Mouse (Mus musculus): ENCODE results near the gene Krt23. TPM values are rescaled to one million over a fixed set of nuclear protein-coding genes. Genes with fewer than 3 reads are reported as not detected.
A peak's percentile ranks its signal among the peaks of the same experiment; 100 is the strongest.

Krt23 gene
- total RNA-seq, 1 experiment from 2014 or later = not detected

- ATAC-seq (replicated peaks in 1 of 2; ENCODE audit: insufficient read depth in 1 of 2, low FRiP score in 2 of 2, low TSS enrichment in 1 of 2, low read depth in 1 of 2, poor library complexity in 2 of 2, severe bottlenecking in 2 of 2) = peak; percentile 45 to 69; a peak in 3 of 4 replicates
These were observed 29.8 kb downstream of the Krt23 start for GRCm38 (mm10) chr11:99463155-99463554.

DNA sequence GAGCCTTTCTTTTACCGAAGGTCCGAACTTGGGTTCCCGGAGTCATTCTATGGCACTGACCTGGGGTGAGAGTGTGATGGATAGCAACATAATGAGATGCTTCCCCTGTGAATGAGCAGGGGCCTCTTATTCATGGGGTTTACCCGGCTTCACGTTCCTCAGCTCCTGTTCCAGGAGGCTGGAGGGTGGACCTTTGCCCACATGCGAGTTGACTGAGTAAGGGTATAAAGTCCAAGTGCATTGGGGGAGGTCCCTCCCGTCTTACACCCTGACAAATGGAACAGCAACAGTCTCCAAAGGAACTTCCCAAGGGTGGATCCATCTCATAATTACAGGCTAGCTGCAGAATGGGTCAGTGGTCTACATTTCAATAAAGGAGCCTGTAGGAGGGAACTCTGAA, 31.2 kb downstream of the Krt23 start:
- ATAC-seq (replicated peaks in 1 of 2; ENCODE audit: insufficient read depth in 1 of 2, low FRiP score in 2 of 2, low TSS enrichment in 1 of 2, low read depth in 1 of 2, poor library complexity in 2 of 2, severe bottlenecking in 2 of 2) = no peak

GRCm38 (mm10) chr11:99458887-99459286, 34.0 kb downstream of the Krt23 start:
- no peak for ATAC-seq (replicated peaks in 1 of 2; ENCODE audit: insufficient read depth in 1 of 2, low FRiP score in 2 of 2, low TSS enrichment in 1 of 2, low read depth in 1 of 2, poor library complexity in 2 of 2, severe bottlenecking in 2 of 2)

GRCm38 (mm10) chr11:99454759-99455158, 38.2 kb downstream of the Krt23 start:
- ATAC-seq (replicated peaks in 1 of 2; ENCODE audit: insufficient read depth in 1 of 2, low FRiP score in 2 of 2, low TSS enrichment in 1 of 2, low read depth in 1 of 2, poor library complexity in 2 of 2, severe bottlenecking in 2 of 2) = no peak

- ATAC-seq (replicated peaks in 1 of 2; ENCODE audit: insufficient read depth in 1 of 2, low FRiP score in 2 of 2, low TSS enrichment in 1 of 2, low read depth in 1 of 2, poor library complexity in 2 of 2, severe bottlenecking in 2 of 2) = no peak
These were observed 38.9 kb downstream of the Krt23 start for GRCm38 (mm10) chr11:99454044-99454443.

- no peak for ATAC-seq (replicated peaks in 1 of 2; ENCODE audit: insufficient read depth in 1 of 2, low FRiP score in 2 of 2, low TSS enrichment in 1 of 2, low read depth in 1 of 2, poor library complexity in 2 of 2, severe bottlenecking in 2 of 2)
These were observed 44.2 kb downstream of the Krt23 start for GRCm38 (mm10) chr11:99448769-99449168.

- ATAC-seq (replicated peaks in 1 of 2; ENCODE audit: insufficient read depth in 1 of 2, low FRiP score in 2 of 2, low TSS enrichment in 1 of 2, low read depth in 1 of 2, poor library complexity in 2 of 2, severe bottlenecking in 2 of 2) = no peak
These were observed 51.7 kb downstream of the Krt23 start for GRCm38 (mm10) chr11:99441220-99441619.

GRCm38 (mm10) chr11:99439465-99439864, 53.5 kb downstream of the Krt23 start:
- ATAC-seq (replicated peaks in 1 of 2; ENCODE audit: insufficient read depth in 1 of 2, low FRiP score in 2 of 2, low TSS enrichment in 1 of 2, low read depth in 1 of 2, poor library complexity in 2 of 2, severe bottlenecking in 2 of 2) = no peak

GRCm38 (mm10) chr11:99437972-99438371, 55.0 kb downstream of the Krt23 start, which contains the start of gene Krt20:
TSS of gene Krt20 (minus strand) at chr11:99438150.
- no peak for ATAC-seq (replicated peaks in 1 of 2; ENCODE audit: insufficient read depth in 1 of 2, low FRiP score in 2 of 2, low TSS enrichment in 1 of 2, low read depth in 1 of 2, poor library complexity in 2 of 2, severe bottlenecking in 2 of 2)

- no peak for ATAC-seq (replicated peaks in 1 of 2; ENCODE audit: insufficient read depth in 1 of 2, low FRiP score in 2 of 2, low TSS enrichment in 1 of 2, low read depth in 1 of 2, poor library complexity in 2 of 2, severe bottlenecking in 2 of 2)
These were observed 56.3 kb downstream of the Krt23 start for GRCm38 (mm10) chr11:99436625-99437024.

- ATAC-seq (replicated peaks in 1 of 2; ENCODE audit: insufficient read depth in 1 of 2, low FRiP score in 2 of 2, low TSS enrichment in 1 of 2, low read depth in 1 of 2, poor library complexity in 2 of 2, severe bottlenecking in 2 of 2) = no peak
These were observed 62.3 kb downstream of the Krt23 start for GRCm38 (mm10) chr11:99430670-99431069.

Other genes starting within 250 kb of the Krt23 start
- not detected in 2 replicates for gene Krt222, start 249.1 kb downstream of the Krt23 start, total RNA-seq (2017)
- gene Krt24, start 207.9 kb downstream of the Krt23 start, total RNA-seq (2017) = not detected in 2 replicates
- not detected in 2 replicates for gene Krt25, start 170.2 kb downstream of the Krt23 start, total RNA-seq (2017)
- not detected in 2 replicates for gene Krt26, start 155.2 kb downstream of the Krt23 start, total RNA-seq (2017)
- not detected in 2 replicates for gene Krt27, start 142.0 kb downstream of the Krt23 start, total RNA-seq (2017)
- gene Krt28, start 118.2 kb downstream of the Krt23 start, total RNA-seq (2017) = not detected in 2 replicates
- not detected in 2 replicates for gene Krt10, start 103.8 kb downstream of the Krt23 start, total RNA-seq (2017)
- not detected in 2 replicates for gene Krt12, start 70.9 kb downstream of the Krt23 start, total RNA-seq (2017)
- not detected in 2 replicates for gene Krt20, start 55.0 kb downstream of the Krt23 start, total RNA-seq (2017)
- gene Krt39, start 28.2 kb upstream of the Krt23 start, total RNA-seq (2017) = not detected in 2 replicates
- gene Krt40, start 50.0 kb upstream of the Krt23 start, total RNA-seq (2017) = not detected in 2 replicates
- not detected in 2 replicates for gene Krtap3-3, start 57.7 kb upstream of the Krt23 start, total RNA-seq (2017)
- not detected in 2 replicates for gene Krtap3-2, start 63.7 kb upstream of the Krt23 start, total RNA-seq (2017)
- gene Gm11939, start 66.3 kb upstream of the Krt23 start, total RNA-seq (2017) = not detected in 2 replicates
- gene Krtap3-1, start 73.5 kb upstream of the Krt23 start, total RNA-seq (2017) = not detected in 2 replicates
- gene Krtap1-5, start 87.9 kb upstream of the Krt23 start, total RNA-seq (2017) = not detected in 2 replicates
- not detected in 2 replicates for gene Krtap1-4, start 90.5 kb upstream of the Krt23 start, total RNA-seq (2017)
- not detected in 2 replicates for gene Krtap1-3, start 98.2 kb upstream of the Krt23 start, total RNA-seq (2017)
- gene Krtap9-3, start 105.0 kb upstream of the Krt23 start, total RNA-seq (2017) = not detected in 2 replicates
- gene Gm11938, start 110.2 kb upstream of the Krt23 start, total RNA-seq (2017) = not detected in 2 replicates
- not detected in 2 replicates for gene Gm11937, start 117.1 kb upstream of the Krt23 start, total RNA-seq (2017)
- not detected in 2 replicates for gene Krtap2-4, start 121.7 kb upstream of the Krt23 start, total RNA-seq (2017)
- gene Gm11562, start 127.3 kb upstream of the Krt23 start, total RNA-seq (2017) = not detected in 2 replicates
- not detected in 2 replicates for gene Krtap4-1, start 135.1 kb upstream of the Krt23 start, total RNA-seq (2017)
- not detected in 2 replicates for gene Krtap4-2, start 141.9 kb upstream of the Krt23 start, total RNA-seq (2017)
- not detected in 2 replicates for gene Krtap4-7, start 151.0 kb upstream of the Krt23 start, total RNA-seq (2017)
- gene Gm11555, start 157.1 kb upstream of the Krt23 start, total RNA-seq (2017) = not detected in 2 replicates
- not detected in 2 replicates for gene Gm11563, start 165.8 kb upstream of the Krt23 start, total RNA-seq (2017)
- not detected in 2 replicates for gene Krtap4-6, start 172.8 kb upstream of the Krt23 start, total RNA-seq (2017)
- not detected in 2 replicates for gene Gm14190, start 197.6 kb upstream of the Krt23 start, total RNA-seq (2017)
- gene Gm14180, start 241.2 kb upstream of the Krt23 start, total RNA-seq (2017) = not detected in 2 replicates

Measured in hematopoietic stem cell, adult 5-6 weeks (primary cell).